Mouse (Mus musculus) hindlimb bud, embryonic 11.5 days (tissue): ENCODE results near the gene Hcn4.
A peak's percentile ranks its signal among the peaks of the same experiment; 100 is the strongest.

Experiments used
- DNase-seq: peaks from one replicate; pipeline ENCODE4 v3.0.0-alpha.2; 2012; ENCODE audit warnings: low read depth, low spot score; ENCODE audit errors: extremely low spot score

Hcn4 gene

DNA sequence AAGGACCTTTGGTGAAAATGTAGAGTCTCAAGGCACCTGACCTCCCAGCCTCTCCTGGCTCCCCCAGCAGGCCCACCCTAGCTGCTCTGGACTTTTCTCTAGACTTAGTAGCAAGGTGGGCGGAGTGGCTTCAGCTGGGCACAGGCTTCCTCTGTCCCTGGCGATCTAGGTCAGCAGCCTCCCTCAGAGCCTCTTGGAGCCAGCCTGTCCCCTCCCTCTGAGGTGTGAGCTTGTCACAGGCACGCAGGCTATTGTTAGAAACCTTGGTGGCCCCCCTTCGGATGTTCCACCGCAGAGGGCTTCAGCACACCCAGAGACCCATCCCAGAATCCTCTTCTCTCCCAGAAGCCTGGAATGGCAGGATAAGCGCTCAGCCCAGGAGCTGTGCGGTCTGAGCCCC lies 24.5 kb downstream of the Hcn4 start:
- no peak for DNase-seq

DNA sequence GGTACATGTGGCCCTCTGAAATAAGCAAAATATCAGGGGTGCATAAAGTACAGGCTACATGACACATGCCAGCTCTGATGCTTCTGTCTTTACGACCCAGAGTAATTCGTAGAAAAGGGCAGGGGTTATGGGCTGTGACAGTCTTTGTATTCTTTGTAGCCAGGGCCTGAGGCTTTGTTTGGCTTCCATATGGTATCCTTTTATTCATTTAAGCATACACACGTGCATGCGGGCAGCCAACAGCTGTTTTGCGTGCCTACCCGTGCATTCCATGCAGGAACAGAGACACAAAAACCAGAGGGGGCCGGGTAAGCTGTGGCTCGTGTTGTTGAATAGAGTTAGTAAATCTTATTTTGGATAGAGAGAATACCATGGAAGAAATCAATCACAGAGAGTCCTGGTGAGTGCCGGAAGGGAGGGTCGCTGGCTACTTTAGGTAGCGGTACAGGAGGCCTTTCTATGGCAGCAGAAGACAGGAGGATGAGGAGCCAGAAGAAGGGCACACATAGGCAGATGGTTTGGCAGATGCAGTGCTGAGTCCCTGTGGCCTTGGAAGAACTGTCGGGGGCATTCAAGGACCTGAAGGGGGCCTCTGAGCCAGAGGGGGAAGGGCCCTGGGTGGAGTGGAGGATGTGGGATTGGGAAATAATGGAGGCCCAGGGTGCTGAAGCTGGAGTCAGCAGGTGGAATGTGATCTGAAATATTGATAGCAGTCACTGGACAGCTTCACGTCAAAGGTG lies 26.5 kb downstream of the Hcn4 start:
- no peak for DNase-seq

DNA sequence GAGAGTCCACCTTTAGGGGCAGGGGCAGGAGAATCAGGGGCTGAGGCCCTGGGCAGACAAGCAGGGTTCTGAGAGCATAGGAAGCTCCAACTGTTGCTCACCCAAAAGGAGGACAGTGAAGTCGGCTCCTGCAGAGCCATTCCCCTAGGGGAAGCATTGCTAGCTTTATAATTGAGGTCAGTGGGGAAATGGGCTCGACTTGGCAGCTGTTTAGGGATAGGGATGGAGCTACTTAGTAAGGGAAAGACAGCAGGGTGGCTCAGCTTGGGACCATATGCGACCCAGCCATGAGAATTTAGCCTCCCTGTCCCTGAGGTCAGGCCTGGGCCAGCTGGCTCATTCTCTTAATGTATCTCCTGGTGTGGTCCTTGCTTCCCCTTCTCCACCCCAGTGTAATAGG lies 31.7 kb downstream of the Hcn4 start:
- DNase-seq = no peak

DNA sequence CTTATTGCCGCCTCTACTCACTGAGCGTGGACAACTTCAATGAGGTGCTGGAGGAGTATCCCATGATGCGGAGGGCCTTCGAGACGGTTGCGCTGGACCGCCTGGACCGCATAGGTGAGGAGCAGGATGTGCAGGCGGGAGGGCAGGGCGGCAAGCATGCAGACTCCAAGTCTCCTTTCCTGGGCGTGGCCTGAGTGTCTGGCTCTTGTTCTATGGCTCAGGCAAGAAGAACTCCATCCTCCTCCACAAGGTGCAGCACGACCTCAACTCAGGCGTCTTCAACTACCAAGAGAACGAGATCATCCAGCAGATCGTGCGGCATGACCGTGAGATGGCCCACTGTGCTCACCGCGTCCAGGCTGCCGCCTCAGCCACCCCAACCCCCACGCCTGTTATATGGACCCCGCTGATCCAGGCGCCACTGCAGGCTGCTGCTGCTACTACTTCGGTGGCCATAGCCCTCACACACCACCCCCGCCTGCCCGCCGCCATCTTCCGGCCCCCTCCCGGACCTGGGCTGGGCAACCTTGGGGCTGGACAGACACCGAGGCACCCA lies 35.9 kb downstream of the Hcn4 start:
- no peak for DNase-seq

DNA sequence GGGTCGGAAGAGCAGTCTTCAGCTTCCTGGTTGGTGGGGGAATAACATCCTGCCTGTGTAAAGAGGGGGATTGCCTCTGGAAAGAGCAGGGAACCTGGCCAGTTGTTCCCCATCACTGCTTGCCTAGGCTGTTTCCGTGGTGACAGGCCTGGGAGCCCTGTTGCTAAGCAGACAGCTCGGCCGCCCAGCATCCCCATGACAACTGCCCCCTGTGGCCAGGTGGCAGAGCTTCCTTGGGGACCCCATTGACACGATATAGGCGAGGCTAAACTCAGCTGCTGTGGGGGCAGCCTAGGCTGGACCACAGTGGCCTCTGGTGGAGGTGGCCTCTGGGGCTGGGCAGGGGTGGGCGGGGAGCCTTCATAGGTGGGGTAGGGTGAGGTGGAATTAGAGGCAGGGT lies 40.6 kb downstream of the Hcn4 start:
- no peak for DNase-seq

DNA sequence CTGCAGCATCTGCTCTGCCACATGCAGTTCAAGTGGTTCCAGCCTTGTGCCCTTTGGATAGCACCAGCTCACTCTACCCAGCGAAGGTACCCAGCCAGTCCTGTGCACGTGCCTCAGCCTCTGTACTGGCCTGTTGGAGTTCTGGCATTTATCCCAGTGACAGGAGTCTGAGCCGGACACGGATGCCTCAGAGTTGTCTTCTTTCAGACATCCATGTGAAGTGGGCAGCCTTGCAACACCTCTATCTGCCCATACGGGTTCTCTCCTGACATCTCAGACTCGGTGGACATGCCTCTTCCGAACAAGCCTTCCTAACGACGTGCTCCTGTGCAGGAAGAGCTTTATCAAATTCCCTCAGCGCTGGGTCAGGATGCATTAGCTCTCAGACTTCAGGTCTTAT lies 47.9 kb downstream of the Hcn4 start:
- DNase-seq = no peak

DNA sequence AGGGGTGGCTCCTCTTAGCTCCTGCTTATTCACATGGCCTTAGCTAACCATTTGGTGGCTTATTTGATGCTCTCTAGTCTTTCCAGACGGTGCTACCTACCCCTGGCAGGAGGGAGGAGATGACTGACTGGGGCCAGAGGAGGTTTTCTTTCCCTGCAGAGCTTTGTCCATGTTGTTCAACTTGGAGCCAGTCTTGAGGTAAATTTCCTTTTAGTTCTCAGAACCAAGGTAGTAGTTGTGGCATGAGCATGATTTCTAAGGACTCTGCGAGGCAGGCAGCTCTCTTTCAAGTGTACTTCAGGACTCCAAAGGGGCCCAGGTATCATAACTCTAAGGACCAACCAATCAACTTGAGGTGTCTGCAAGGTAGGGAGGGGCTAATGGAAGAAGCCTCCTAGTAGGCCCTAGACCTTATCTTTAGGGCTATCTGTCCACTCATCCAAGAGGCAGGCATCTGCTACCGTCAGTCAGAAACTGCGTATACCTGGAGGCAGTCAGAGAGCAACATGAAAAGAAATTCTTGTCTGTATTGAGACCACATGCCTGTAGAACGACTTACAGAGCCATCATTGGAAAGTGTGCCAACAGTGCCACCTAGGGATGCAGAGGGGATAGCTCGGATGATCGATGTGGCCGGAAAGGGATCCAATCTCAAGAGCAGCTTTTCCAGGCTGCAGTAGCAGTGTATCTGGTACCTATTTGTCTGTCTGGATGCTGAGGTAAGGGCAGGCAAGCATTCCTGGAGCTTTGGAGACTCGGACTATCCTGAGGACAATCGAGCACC lies 50.5 kb downstream of the Hcn4 start:
- DNase-seq = peak; percentile 37

DNA sequence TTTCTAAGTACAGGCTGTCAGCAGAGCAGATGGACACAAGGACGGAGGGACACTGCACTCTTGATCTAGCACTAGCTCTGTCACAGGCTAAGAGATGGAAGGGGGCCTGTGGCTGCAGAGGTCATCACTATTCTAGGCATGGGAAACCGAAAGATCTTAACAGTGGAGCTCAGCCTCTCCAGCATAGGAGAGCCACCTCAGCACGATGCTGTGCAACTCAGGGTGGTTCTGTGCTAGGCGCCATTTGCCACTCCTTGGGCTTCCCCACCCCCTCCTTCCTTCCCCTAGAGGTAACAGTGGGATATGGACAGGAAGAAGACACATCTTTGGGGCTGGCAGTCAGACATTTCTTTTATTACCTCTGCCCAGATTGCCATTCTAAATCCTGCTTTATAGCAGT lies 51.1 kb downstream of the Hcn4 start:
- DNase-seq = no peak

DNA sequence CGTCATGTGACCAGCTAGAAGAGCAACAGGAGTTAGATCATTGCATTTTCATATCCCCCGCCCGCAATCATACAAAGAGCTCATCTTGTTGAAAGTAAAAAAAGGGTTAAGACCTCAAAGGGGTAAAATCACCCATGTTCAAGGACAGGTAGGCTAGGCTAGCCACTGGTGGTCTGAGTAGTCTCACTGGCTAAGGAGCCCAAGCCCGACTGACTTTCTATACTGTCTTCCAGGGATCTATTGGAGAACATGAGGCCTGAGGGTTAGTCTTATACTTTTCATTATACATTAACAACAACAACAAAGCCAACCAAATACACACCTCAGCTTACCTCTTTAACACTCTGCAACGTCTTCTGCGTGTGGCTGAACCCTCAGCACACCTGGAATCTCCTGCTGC lies 52.2 kb downstream of the Hcn4 start:
- no peak for DNase-seq

DNA sequence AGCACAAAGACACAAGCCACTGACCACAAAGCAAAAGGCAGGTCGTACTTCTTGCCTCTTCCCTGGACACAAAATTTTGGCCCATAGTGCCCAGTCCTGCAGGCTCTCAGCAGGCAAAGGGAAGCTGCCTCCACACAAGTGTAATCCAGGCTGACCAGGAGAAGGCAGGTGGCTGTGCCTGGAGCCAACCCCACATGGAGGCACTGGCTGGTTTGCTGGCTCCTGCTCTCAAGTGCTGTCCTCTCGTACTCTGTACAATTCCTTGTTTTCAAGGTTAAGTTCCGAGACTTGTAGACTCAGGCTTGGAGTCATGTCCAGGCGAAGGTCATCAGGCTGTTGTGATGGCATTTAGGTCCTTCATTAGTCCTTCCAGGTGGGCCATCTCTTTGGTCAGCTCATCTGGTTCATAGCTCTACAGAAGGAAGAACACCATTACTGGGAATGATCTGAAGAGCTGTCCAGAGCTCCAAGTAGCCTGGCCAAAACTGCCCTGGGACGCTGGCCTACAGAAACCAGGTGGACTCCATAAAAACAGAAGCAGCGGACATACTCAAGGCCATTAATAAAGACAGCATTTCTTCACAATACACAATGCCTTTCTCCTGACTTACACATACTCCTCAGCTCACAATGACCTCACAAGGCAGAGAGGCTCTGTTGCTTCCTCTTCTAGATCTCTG lies 53.9 kb downstream of the Hcn4 start:
- no peak for DNase-seq

DNA sequence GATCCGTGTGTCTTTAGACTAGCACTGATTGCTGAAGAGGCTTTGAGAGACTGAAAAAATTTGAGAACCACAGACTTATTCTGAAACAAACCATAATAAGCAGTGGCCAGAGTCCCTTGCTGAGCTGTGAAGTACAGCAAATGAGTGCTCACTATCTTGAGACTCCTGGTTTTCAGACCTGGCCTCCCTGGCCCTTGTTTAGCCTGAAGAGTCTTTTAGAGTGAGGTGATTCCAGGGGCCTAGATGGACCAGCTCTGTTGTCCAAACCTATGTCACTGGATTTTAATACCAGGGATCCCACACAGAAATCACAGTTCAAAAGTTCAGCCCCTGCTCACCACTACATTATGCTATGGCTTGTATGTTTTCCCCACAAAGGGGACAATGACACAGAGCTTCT lies 56.6 kb downstream of the Hcn4 start:
- DNase-seq = no peak

DNA sequence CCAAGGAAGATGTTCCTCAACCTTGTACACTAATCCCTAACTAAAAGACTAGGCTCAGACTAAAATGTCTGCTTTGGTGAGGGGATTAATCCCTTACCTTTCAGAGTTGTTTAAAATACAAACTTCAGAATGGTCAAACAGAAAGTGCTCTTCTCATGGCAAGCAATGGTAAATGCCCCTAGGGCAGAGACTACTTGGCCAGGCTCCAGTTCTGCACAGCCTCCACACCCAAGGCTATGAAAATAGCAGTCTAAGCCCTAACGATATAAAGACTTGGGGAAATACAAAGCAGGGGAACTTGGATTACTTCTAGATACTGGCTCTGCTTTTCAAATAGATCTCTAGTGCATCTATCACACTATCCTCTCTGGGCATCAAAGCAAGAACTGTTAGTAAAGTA lies 59.5 kb downstream of the Hcn4 start:
- DNase-seq = no peak

DNA sequence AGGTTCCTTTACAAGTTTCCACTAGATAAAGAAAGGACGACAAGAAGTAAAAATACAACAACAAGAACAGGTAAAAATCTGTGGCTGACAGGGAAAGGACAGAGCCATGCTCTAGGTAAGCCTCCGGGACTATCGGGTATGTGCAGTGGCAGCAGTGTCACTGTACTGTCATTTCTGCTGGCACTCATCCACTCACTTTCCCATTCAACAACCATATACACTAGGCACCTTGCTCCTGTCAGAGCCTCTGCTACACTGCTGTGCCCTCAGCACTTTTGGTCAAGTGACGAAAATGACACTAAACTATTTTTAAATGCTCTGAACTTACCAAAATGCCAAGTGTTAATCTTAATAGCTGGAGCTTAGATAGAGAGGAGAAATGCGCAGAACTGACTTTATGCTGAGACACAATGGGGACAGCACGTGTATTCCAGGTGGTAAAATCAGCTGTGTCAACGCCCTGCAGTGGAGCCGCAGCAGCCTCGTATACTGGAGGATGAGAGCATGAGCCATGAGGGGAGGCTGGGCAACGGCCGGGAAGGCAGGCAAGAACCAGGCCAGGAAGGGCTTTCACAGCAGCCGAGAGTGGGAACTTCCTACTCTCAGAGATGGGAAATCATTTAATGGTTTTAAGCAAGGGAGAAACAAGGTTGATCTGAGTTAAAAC lies 66.7 kb downstream of the Hcn4 start:
- DNase-seq = no peak

DNA sequence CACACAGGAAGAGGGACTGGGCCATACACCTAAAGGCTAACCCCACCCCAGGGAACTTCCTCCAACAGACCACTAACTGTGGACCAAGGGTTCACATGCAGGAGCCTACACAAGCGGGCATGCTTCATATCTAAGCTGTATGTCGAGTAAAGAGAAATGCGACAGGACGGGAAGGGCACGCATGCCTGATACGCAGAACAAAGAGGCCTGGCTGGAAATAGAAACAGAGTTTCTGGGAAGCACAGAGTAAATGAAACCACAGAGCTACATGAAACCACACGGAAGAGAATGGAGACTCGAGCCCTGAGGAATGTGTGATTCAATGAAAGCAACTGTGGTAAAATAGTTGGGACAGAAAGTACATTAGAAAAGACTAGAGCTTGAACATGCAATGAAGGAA lies 67.7 kb downstream of the Hcn4 start:
- no peak for DNase-seq

DNA sequence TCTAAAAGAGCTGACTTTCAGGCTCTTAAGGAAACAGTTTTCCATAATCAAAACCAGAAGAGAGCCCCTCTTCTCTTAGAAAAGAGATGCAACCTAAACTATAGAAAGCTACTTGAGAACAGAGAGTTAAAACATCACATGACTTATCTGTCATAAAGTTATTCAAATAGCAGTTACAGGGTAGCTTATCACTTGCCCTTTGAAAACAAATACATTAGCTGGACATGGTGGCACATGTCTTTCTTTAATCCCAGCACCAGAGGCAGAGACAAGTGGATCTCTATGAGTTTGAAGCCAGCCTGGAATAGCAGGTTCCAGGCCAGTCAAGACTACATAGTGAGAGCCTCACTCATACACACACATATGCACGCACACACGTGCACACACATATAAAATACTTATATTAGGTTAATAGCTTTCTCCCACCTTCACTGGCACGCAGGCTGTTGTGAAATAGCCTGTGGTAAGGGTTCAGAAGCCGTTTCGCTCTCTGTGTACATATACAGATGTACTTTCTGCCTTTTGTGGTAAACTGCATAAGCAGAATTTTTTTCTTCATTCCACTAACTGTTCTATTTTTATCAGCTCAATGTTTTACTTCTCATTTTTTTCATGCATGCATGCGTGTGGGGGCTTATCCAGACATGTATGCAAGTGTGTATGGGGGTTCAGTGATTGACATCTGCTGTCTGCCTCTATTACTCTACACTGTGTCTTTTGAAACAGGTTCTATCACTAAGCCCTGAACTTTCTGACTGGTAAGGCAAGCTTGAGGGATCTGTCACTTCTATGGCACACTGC lies 68.8 kb downstream of the Hcn4 start:
- DNase-seq = no peak

DNA sequence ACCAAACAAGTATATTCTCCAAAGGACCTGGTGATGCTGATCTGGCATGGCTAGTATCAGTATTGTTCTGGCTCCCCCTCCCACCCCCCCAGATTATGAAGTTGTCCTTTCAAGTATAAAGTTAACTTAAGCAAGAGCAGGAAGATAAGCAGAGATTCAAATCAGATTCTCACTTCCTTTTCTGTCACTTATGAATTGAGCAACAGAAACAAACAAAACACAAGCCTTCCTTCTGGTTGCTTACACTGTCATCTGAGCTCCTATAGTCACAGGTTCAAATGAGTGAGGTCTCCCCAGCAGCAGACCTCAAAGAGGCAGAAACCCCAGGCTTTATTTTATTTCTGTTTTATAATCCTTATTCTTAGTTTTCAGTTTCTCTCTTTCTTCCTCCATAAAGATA lies 76.4 kb downstream of the Hcn4 start:
- no peak for DNase-seq

DNA sequence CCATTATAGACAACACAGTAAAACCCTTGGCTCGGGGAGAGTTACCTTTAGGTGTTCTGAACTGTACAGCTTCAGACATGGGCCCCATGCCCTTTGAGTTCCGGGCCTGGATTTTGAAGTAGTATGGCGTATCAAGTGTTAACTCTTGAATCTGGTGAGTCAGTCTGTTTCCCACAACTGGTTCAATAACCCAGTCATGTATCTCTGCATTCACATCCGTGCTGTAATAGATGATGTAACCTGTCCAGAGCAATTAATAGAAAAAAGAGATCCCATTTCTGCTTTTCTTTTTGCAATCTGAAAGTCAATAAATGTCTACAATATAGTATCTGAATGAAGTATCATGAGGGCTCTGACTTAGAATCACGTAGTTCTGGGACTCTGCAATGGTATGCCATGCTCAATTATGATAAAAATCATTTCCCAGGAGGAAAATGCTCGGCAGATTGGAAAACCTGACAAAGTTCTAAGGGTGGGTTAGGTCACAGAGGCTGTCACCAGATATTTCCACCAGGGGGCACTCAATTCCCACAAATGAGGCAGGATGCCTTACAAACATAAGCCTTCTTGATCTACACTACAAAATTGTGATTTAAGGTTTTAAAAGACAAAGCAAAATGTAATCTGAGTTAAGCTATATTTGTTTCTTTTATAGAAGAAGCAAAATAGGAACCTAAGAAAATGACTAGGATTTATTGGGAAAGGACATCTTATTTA lies 79.8 kb downstream of the Hcn4 start:
- peak; percentile 31 for DNase-seq
